Mouse (Mus musculus) bone marrow, adult 2 months (tissue): Measurements from ENCODE around the gene Mthfs. TPM values are rescaled to one million over a fixed set of nuclear protein-coding genes. Genes with fewer than 3 reads are reported as not detected.

Experiments
- H3K27ac ChIP-seq: fragments of 200-500 bp; 2 replicates; pipeline ENCODE4 v1.5.1; 2012; ENCODE audit warnings: low read depth, mild to moderate bottlenecking, control low read depth, inconsistent platforms, low read length; ENCODE audit not compliant: control insufficient read depth, poor library complexity, insufficient read depth
- H3K4me1 ChIP-seq: fragments of 200-500 bp; 2 replicates; pipeline ENCODE4 v1.6.1; 2011; ENCODE audit warnings: low read length; ENCODE audit not compliant: control insufficient read depth, insufficient read depth
- H3K4me3 ChIP-seq: fragments of 200-500 bp; replicated peaks from 2 replicates; pipeline ENCODE3; 2011; ENCODE audit warnings: mild to moderate bottlenecking, low read depth, low read length, control low read depth; ENCODE audit not compliant: control insufficient read depth
- CTCF ChIP-seq: fragments of 200-500 bp; IDR thresholded peaks from 2 replicates; pipeline ENCODE4 v1.5.1; 2011; ENCODE audit warnings: low read length, control low read depth; ENCODE audit not compliant: control insufficient read depth, insufficient read depth
- POLR2A ChIP-seq: fragments of 200-500 bp; IDR thresholded peaks from 2 replicates; pipeline ENCODE4 v1.6.1; 2011; ENCODE audit warnings: low read depth, mild to moderate bottlenecking, control low read depth, low read length, borderline replicate concordance; ENCODE audit not compliant: control insufficient read depth
- WGBS: fragments of 180-500 bp; shearing (Covaris S2); methylation state at CpG from one replicate; pipeline ENCODE4 v1.1.7; 2018; 5-methylcytosine and 5-hydroxymethylcytosine counted together
- polyA plus RNA-seq: library from polyadenylated mRNA; stranded (reverse); fragments of >200 nt; gene quantifications from 2 replicates; pipeline ENCODE4 v1.2.4, GENCODE M21; 2011; ENCODE audit warnings: low replicate concordance; ENCODE audit not compliant: missing spikeins, insufficient read depth, insufficient read length

The Mthfs gene
- polyA plus RNA-seq, 1 experiment: 10.6 TPM

DNA sequence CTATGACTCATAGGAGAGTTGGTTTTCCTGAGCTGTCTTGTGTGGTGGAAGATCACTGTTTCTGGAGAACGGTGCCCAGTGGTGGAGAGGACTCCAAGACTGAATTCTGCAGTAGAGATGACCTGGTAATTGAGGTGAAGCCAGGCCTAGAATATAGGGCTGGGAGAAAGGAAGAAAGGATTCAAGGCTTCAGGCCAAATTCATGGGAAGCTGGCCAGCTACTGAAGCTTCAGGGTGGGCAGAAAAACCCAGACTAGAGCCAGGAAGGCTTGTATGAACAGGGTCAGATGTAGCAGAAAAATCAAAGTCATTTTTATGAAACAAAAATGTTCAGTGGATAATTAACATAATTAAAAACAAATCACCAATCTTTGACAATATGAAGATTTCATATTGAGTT is 163.3 kb downstream of the Mthfs start:
- no peaks in the 10 kb centered on the region for H3K4me1 ChIP-seq
- no peak overlapping the region for H3K4me3 ChIP-seq
- WGBS: 60% methylated on average over 1 of the region's 1 CpGs
- no peak for TF ChIP-seq POLR2A
- TF ChIP-seq CTCF: no peak
- no peak overlapping the region for H3K27ac ChIP-seq

DNA sequence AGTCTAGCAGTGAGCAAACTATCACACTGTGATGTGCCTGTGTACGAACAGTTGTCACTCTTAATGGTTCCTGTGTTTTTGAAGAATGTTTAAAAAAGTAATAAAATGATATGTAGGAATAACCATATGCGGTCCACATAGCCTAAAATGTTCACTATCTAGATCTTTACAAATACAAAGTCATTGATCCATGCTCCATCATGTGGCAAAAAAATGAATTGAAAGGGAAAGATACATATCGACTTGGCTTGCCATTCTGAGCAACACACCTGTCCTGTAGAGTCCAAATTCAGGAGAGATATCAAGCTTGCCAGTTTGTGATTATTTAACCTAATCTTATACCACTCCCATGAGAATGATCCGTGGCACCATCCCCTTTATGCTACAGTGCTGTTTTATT is 164.2 kb downstream of the Mthfs start:
- Histone ChIP-seq H3K4me3 (no peak overlapping the region), H3K4me1 (no peaks in the 10 kb centered on the region), H3K27ac (no peak overlapping the region)
- whole genome bisulfite sequencing: 72% methylated on average over 4 of the region's 4 CpGs
- TF ChIP-seq CTCF: no peak
- TF ChIP-seq POLR2A: no peak

DNA sequence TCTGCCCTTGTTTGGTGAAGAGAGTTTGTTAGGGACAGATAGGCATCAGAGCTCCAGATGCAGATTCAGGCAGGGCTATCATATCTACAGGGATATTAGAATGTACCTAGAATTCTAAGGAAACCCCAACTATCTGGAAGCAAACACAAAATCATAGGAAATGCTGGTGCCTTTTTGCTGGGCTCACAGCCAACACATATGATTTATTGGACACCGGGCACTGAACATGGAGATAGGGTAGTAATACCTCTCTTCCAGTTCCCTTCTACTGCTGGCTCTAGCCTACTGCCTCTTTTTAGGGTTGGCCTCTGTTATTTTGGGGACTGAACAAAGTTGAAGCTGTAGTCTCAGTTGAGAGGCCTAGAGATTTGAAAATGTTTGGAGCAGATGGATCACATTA is 192.6 kb downstream of the Mthfs start:
- 34% methylated on average over 1 of the region's 1 CpGs for WGBS
- Histone ChIP-seq H3K27ac (no peak overlapping the region), H3K4me1 (no peaks in the 10 kb centered on the region), H3K4me3 (no peak overlapping the region)
- TF ChIP-seq CTCF (no peak), POLR2A (no peak)

Other genes with a start within 250 kb of the Mthfs start
- not detected in 2 replicates for gene Trim43b, start 117.8 kb upstream of the Mthfs start, polyA plus RNA-seq
- gene Bcl2a1b, start 11.5 kb upstream of the Mthfs start, polyA plus RNA-seq: 2.3 and 3.1 TPM in 2 replicates
- not detected in 2 replicates for gene Gm29094, start 11.3 kb upstream of the Mthfs start, polyA plus RNA-seq